Mouse (Mus musculus): ENCODE data around the gene Fadd.

The Fadd gene

GRCm38 (mm10) chr7:144577876-144578275 is 4.4 kb downstream of the Fadd start:
- DNase-seq (ENCODE audit: low read depth), result no peak

GRCm38 (mm10) chr7:144572234-144572633 is 10.0 kb downstream of the Fadd start:
- no peak for DNase-seq (ENCODE audit: low read depth)

GRCm38 (mm10) chr7:144571598-144571997 is 10.7 kb downstream of the Fadd start:
- DNase-seq (ENCODE audit: low read depth), result no peak

- no peak for DNase-seq (ENCODE audit: low read depth)
Measured at GRCm38 (mm10) chr7:144569428-144569827, 12.8 kb downstream of the Fadd start.

GRCm38 (mm10) chr7:144568091-144568490 is 14.2 kb downstream of the Fadd start:
- DNase-seq (ENCODE audit: low read depth), result no peak

- no peak for DNase-seq (ENCODE audit: low read depth)
Measured at GRCm38 (mm10) chr7:144566921-144567682, 15.2 kb downstream of the Fadd start.

GRCm38 (mm10) chr7:144563456-144564155 is 18.7 kb downstream of the Fadd start:
- no peak for DNase-seq (ENCODE audit: low read depth)

GRCm38 (mm10) chr7:144562016-144562415 is 20.2 kb downstream of the Fadd start:
- no peak for DNase-seq (ENCODE audit: low read depth)

GRCm38 (mm10) chr7:144560594-144560993 is 21.7 kb downstream of the Fadd start:
- no peak for DNase-seq (ENCODE audit: low read depth)

GRCm38 (mm10) chr7:144558552-144558951 is 23.7 kb downstream of the Fadd start:
- DNase-seq (ENCODE audit: low read depth), result no peak

- DNase-seq (ENCODE audit: low read depth), result no peak
Measured at GRCm38 (mm10) chr7:144554123-144554472, 28.2 kb downstream of the Fadd start.

- peak; percentile 88 for DNase-seq (ENCODE audit: low read depth)
Measured at GRCm38 (mm10) chr7:144553237-144554122, 28.8 kb downstream of the Fadd start, which contains the start of gene Ppfia1. Gene Ppfia1, minus strand, starts transcription at chr7:144553729.

- DNase-seq (ENCODE audit: low read depth), result no peak
Measured at GRCm38 (mm10) chr7:144552274-144552673, 30.0 kb downstream of the Fadd start.

GRCm38 (mm10) chr7:144550811-144551210 is 31.5 kb downstream of the Fadd start:
- DNase-seq (ENCODE audit: low read depth), result no peak

GRCm38 (mm10) chr7:144549904-144550566 is 32.2 kb downstream of the Fadd start:
- no peak for DNase-seq (ENCODE audit: low read depth)

- DNase-seq (ENCODE audit: low read depth), result no peak
Measured at GRCm38 (mm10) chr7:144545231-144545630, 37.0 kb downstream of the Fadd start.

GRCm38 (mm10) chr7:144541351-144541750 is 40.9 kb downstream of the Fadd start:
- no peak for DNase-seq (ENCODE audit: low read depth)

- peak; percentile 70 for DNase-seq (ENCODE audit: low read depth)
Measured at GRCm38 (mm10) chr7:144539146-144539545, 43.1 kb downstream of the Fadd start.

GRCm38 (mm10) chr7:144538030-144538644 is 44.1 kb downstream of the Fadd start:
- no peak for DNase-seq (ENCODE audit: low read depth)

GRCm38 (mm10) chr7:144536367-144536766 is 45.9 kb downstream of the Fadd start:
- DNase-seq (ENCODE audit: low read depth), result no peak

GRCm38 (mm10) chr7:144534773-144535172 is 47.5 kb downstream of the Fadd start:
- DNase-seq (ENCODE audit: low read depth), result no peak
